8 mouse cellular contexts compared by ENCODE assay signal in genomic region chr3:95675301-95676092, GRCm38 (mm10). TPM values are rescaled to one million over a fixed set of nuclear protein-coding genes. Genes with fewer than 3 reads are reported as not detected.
A peak's percentile ranks its signal among the peaks of the same experiment; 100 is the strongest.
DNase-seq lines count a peak whose midpoint lies in the region; ATAC-seq lines count a peak whose summit lies in the region.

No protein-coding gene starts in this region.

- H3K4me1 ChIP-seq in midbrain, embryonic 16.5 days (ENCODE audit: control insufficient read depth, insufficient read depth, low read length): peaks cover 4% of the 10 kb centered on the region; the same call in 1 of the 2 replicates

- WGBS in midbrain, embryonic 16.5 days: 28% methylated on average over 8 of the region's 8 CpGs

- H3K9me3 ChIP-seq in midbrain, embryonic 16.5 days (replicated peaks; ENCODE audit: control insufficient read depth, low read length, poor library complexity, severe bottlenecking): no peaks in the 10 kb centered on the region

- H3K4me3 ChIP-seq in midbrain, embryonic 16.5 days (ENCODE audit: low read depth, low read length): no peak overlapping the region

- H3K36me3 ChIP-seq in midbrain, embryonic 16.5 days (ENCODE audit: control insufficient read depth, insufficient read depth, low read length): 0 out of 2 replicates have a peak, but pooled peaks cover 2% of the 10 kb centered on the region

- DNase-seq in 3134 (ENCODE audit: extremely low read depth, insufficient read length, low spot score): peak; percentile 86
- DNase-seq in adrenal gland, adult 2 months: peak; percentile 91
- peak; percentile 71 for DNase-seq in embryo, embryonic 9.5 days (ENCODE audit: extremely low spot score)
- peak; percentile 91 to 95 for DNase-seq in heart, adult 18-20 months
- DNase-seq in kidney, adult 11 months: peak; percentile 90
- peak; percentile 85 for DNase-seq in liver
- DNase-seq in spleen, postnatal 14 days (ENCODE audit: low spot score in 2 of 2): peak; percentile 59 to 69

- ATAC-seq in midbrain, embryonic 16.5 days: no peak

- H3K4me2 ChIP-seq in midbrain, embryonic 16.5 days (ENCODE audit: low read length): no peak overlapping the region

- peak overlapping the region; percentile 49 for H3K27ac ChIP-seq in midbrain, embryonic 16.5 days (ENCODE audit: low read length)

- no peaks in the 10 kb centered on the region for H3K27me3 ChIP-seq in midbrain, embryonic 16.5 days (ENCODE audit: control insufficient read depth, insufficient read depth, low read depth, low read length)

- no peak overlapping the region for H3K9ac ChIP-seq in midbrain, embryonic 16.5 days (ENCODE audit: low read depth, low read length)

RNA-seq across cellular contexts. Expression of gene Adamtsl4, which starts 12.2 kb away (rescaled TPM):
- total RNA-seq in adrenal gland, adult 2 months (2021): 1 to 10 TPM; 6.0 to 8.8 TPM
- 11.0 and 17.4 TPM in 2 replicates for polyA plus RNA-seq in adrenal gland, adult 2 months (2012; rRNA removed)
- 10 to 100 TPM; 39.1 to 40.6 TPM for total RNA-seq in heart, adult 18-20 months (2021)
- polyA plus RNA-seq in midbrain, embryonic 16.5 days (2015; fragmentation: Nextera tagmentation; extraction: Ambion mirVana): 0.80 and 1.0 TPM in 2 replicates

RNA-seq across cellular contexts. Expression of gene Mcl1, which starts 16.9 kb away (rescaled TPM):
- 100 to 1,000 TPM; 152 to 159 TPM for total RNA-seq in adrenal gland, adult 2 months (2021)
- polyA plus RNA-seq in adrenal gland, adult 2 months (2012; rRNA removed): 272 and 291 TPM in 2 replicates
- total RNA-seq in heart, adult 18-20 months (2021): 100 to 1,000 TPM; 159 to 167 TPM
- polyA plus RNA-seq in midbrain, embryonic 16.5 days (2015; fragmentation: Nextera tagmentation; extraction: Ambion mirVana): 37.9 and 43.1 TPM in 2 replicates

RNA-seq across cellular contexts. Expression of gene Ensa, which starts 50.7 kb away (rescaled TPM):
- total RNA-seq in adrenal gland, adult 2 months (2021): 100 to 1,000 TPM in 1 of 2 experiments, 10 to 100 TPM in 1; 82.5 to 104 TPM
- polyA plus RNA-seq in adrenal gland, adult 2 months (2012; rRNA removed): 7.2 and 9.0 TPM in 2 replicates
- total RNA-seq in heart, adult 18-20 months (2021): 10 to 100 TPM; 74.3 to 75.2 TPM
- 128 and 131 TPM in 2 replicates for polyA plus RNA-seq in midbrain, embryonic 16.5 days (2015; fragmentation: Nextera tagmentation; extraction: Ambion mirVana)

Comparison
In these comparisons a context has a peak if more than half of its experiments do, and no peak if none do; other contexts are left out.
1. RNA of gene Adamtsl4, which starts 12.2 kb away (total RNA-seq): 39.1 to 40.6 TPM in heart, adult 18-20 months; 6.0 to 8.8 TPM in adrenal gland, adult 2 months; every median in the first group is over 4 times any median in the second.
2. Peak in every context shown above with its lines, with median percentiles within 50 percentile points of each other: DNase-seq.